Mouse (Mus musculus) erythroblast, embryonic 14.5 days (primary cell): Measurements from ENCODE around the gene Ikzf3.

ENCODE experiments used
- GATA1 ChIP-seq: IDR thresholded peaks from 2 replicates; pipeline ENCODE4 v1.6.1; 2012; ENCODE audit warnings: low read length, inconsistent platforms, mixed read lengths
- TAL1 ChIP-seq: IDR thresholded peaks from 3 replicates; pipeline ENCODE4 v1.6.1; 2012; ENCODE audit warnings: low read length, inconsistent platforms, mixed read lengths

GRCm38 (mm10) chr11:98459860-98460259 lies 86.0 kb downstream of the Ikzf3 start:
- TF ChIP-seq TAL1 (no peak), GATA1 (no peak)
